Mouse (Mus musculus): ENCODE measurements around the gene Adcy1. TPM values are rescaled to one million over a fixed set of nuclear protein-coding genes. Genes with fewer than 3 reads are reported as not detected.

Gene Adcy1
- polyA plus RNA-seq, 1 experiment = 2.0 TPM

- DNase-seq (ENCODE audit: low spot score) = no peak
Observed at GRCm38 (mm10) chr11:7136246-7136855, 73.1 kb downstream of the Adcy1 start.

- no peak for DNase-seq (ENCODE audit: low spot score)
Observed at GRCm38 (mm10) chr11:7138370-7138769, 75.1 kb downstream of the Adcy1 start.

- no peak for DNase-seq (ENCODE audit: low spot score)
Observed at GRCm38 (mm10) chr11:7140449-7140848, 77.2 kb downstream of the Adcy1 start.

GRCm38 (mm10) chr11:7142725-7143124 lies 79.4 kb downstream of the Adcy1 start:
- DNase-seq (ENCODE audit: low spot score) = no peak

- DNase-seq (ENCODE audit: low spot score) = no peak
Observed at GRCm38 (mm10) chr11:7144369-7144768, 81.1 kb downstream of the Adcy1 start.

GRCm38 (mm10) chr11:7145221-7145620 lies 81.9 kb downstream of the Adcy1 start:
- DNase-seq (ENCODE audit: low spot score) = no peak

- DNase-seq (ENCODE audit: low spot score) = no peak
Observed at GRCm38 (mm10) chr11:7147536-7147935, 84.2 kb downstream of the Adcy1 start.

- no peak for DNase-seq (ENCODE audit: low spot score)
Observed at GRCm38 (mm10) chr11:7147945-7148344, 84.7 kb downstream of the Adcy1 start.

GRCm38 (mm10) chr11:7149471-7149870 lies 86.2 kb downstream of the Adcy1 start:
- DNase-seq (ENCODE audit: low spot score) = no peak

GRCm38 (mm10) chr11:7150511-7150910 lies 87.2 kb downstream of the Adcy1 start:
- no peak for DNase-seq (ENCODE audit: low spot score)

- no peak for DNase-seq (ENCODE audit: low spot score)
Observed at GRCm38 (mm10) chr11:7152371-7152770, 89.1 kb downstream of the Adcy1 start.

- no peak for DNase-seq (ENCODE audit: low spot score)
Observed at GRCm38 (mm10) chr11:7153081-7153480, 89.8 kb downstream of the Adcy1 start.

- DNase-seq (ENCODE audit: low spot score) = no peak
Observed at GRCm38 (mm10) chr11:7156427-7156826, 93.1 kb downstream of the Adcy1 start.

GRCm38 (mm10) chr11:7158196-7158595 lies 94.9 kb downstream of the Adcy1 start:
- DNase-seq (ENCODE audit: low spot score) = no peak

- DNase-seq (ENCODE audit: low spot score) = no peak
Observed at GRCm38 (mm10) chr11:7160146-7160545, 96.9 kb downstream of the Adcy1 start.

GRCm38 (mm10) chr11:7160637-7161101 lies 97.4 kb downstream of the Adcy1 start:
- no peak for DNase-seq (ENCODE audit: low spot score)

GRCm38 (mm10) chr11:7161502-7162174 lies 98.3 kb downstream of the Adcy1 start:
- no peak for DNase-seq (ENCODE audit: low spot score)

GRCm38 (mm10) chr11:7164416-7164815 lies 101.1 kb downstream of the Adcy1 start:
- no peak for DNase-seq (ENCODE audit: low spot score)

GRCm38 (mm10) chr11:7169645-7170044 lies 106.4 kb downstream of the Adcy1 start:
- no peak for DNase-seq (ENCODE audit: low spot score)

GRCm38 (mm10) chr11:7173664-7174063 lies 110.4 kb downstream of the Adcy1 start:
- no peak for DNase-seq (ENCODE audit: low spot score)

- no peak for DNase-seq (ENCODE audit: low spot score)
Observed at GRCm38 (mm10) chr11:7178724-7179123, 115.4 kb downstream of the Adcy1 start.

- DNase-seq (ENCODE audit: low spot score) = no peak
Observed at GRCm38 (mm10) chr11:7179276-7179675, 116.0 kb downstream of the Adcy1 start.

GRCm38 (mm10) chr11:7182409-7183042 lies 119.2 kb downstream of the Adcy1 start:
- DNase-seq (ENCODE audit: low spot score) = no peak

Data from urinary bladder, adult 2 months (tissue).